In the genomic region with DNA sequence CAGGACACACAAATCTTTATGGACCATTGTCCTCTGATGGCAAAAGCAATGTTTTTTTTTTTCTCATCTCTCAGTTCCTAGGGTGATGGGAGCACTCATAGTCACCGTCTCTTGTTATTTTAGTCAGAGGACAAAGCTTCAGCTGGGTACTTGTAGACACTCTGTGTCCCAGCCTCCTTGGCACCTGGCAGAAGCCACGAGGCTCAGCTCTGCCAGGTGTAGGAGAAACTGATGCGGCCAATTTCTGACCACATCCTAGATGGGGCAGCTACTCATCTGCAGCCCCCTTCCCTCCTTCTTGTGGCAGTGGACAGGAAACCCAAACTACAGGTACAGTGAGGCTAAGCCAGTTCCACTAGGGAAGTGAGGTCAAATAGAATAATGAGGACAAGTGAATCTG, we compare ENCODE assay signal across 17 mouse cellular contexts.
"Had no signal": no experiment of that assay in that cellular context is flagged by ENCODE, and none has a peak within 500 bp of the region (broad histone marks: within the 10 kb centered on the region; RNA-seq: fewer than 3 reads in every experiment).

No protein-coding gene starts in this region.

- H3K27me3 ChIP-seq: liver, embryonic 13.5 days; midbrain, embryonic 12.5 days; midbrain, embryonic 15.5 days; neural tube, embryonic 13.5 days; stomach, embryonic 15.5 days had no signal

- DNase-seq: kidney, postnatal 14 days; kidney, postnatal 4 days; layer of hippocampus, adult 9-11 months; liver, embryonic 13.5 days; lung, adult 2 months; lung, postnatal 14 days; lung, postnatal 4 days; retina, postnatal 1 day; right cerebral cortex, postnatal 25 days; spleen, adult 18-20 months; thymus, postnatal 25 days had no signal

- H3K4me3 ChIP-seq: left cerebral cortex, adult 2 months; liver, embryonic 13.5 days; midbrain, embryonic 12.5 days; midbrain, embryonic 15.5 days; myocyte; neural tube, embryonic 13.5 days; stomach, embryonic 15.5 days had no signal

- H3K4me1 ChIP-seq: liver, embryonic 13.5 days; midbrain, embryonic 12.5 days; midbrain, embryonic 15.5 days; neural tube, embryonic 13.5 days; stomach, embryonic 15.5 days had no signal

- H3K36me3 ChIP-seq: liver, embryonic 13.5 days; midbrain, embryonic 12.5 days; midbrain, embryonic 15.5 days; neural tube, embryonic 13.5 days; stomach, embryonic 15.5 days had no signal

- H3K27ac ChIP-seq: liver, embryonic 13.5 days; midbrain, embryonic 12.5 days; midbrain, embryonic 15.5 days; neural tube, embryonic 13.5 days; stomach, embryonic 15.5 days had no signal

- H3K9me3 ChIP-seq: liver, embryonic 13.5 days; midbrain, embryonic 12.5 days; midbrain, embryonic 15.5 days; neural tube, embryonic 13.5 days; stomach, embryonic 15.5 days had no signal

- H3K4me2 ChIP-seq: liver, embryonic 13.5 days; midbrain, embryonic 12.5 days; midbrain, embryonic 15.5 days; neural tube, embryonic 13.5 days; stomach, embryonic 15.5 days had no signal

- ATAC-seq: midbrain, embryonic 15.5 days had no signal

- H3K9ac ChIP-seq: liver, embryonic 13.5 days; midbrain, embryonic 12.5 days; midbrain, embryonic 15.5 days; neural tube, embryonic 13.5 days; stomach, embryonic 15.5 days had no signal
